14 mouse cellular contexts compared by ENCODE assay signal in genomic region chr6:28841569-28841968, GRCm38 (mm10). TPM values are rescaled to one million over a fixed set of nuclear protein-coding genes. Genes with fewer than 3 reads are reported as not detected.
A peak's percentile ranks its signal among the peaks of the same experiment; 100 is the strongest.
DNase-seq lines count a peak whose midpoint lies in the region; ATAC-seq and TF ChIP-seq lines count a peak whose summit lies in the region.
"Had no signal": no experiment of that assay in that cellular context is flagged by ENCODE, and none has a peak within 500 bp of the region (broad histone marks: within the 10 kb centered on the region; RNA-seq: fewer than 3 reads in every experiment).

No protein-coding gene starts in this region.

- H3K4me2 ChIP-seq in hindbrain, embryonic 15.5 days: no peak overlapping the region
- H3K4me2 ChIP-seq: liver, embryonic 13.5 days had no signal

- H3K4me3 ChIP-seq in left cerebral cortex, adult 2 months: no peak overlapping the region
- no peak overlapping the region for H3K4me3 ChIP-seq in MEL (ENCODE audit: control insufficient read depth in 1 of 2, insufficient read depth in 1 of 2, low read depth in 2 of 2, low read length in 2 of 2)
- H3K4me3 ChIP-seq in hindbrain, embryonic 15.5 days: no peak overlapping the region
- H3K4me3 ChIP-seq: liver, embryonic 13.5 days; megakaryocyte, embryonic 14.5 days had no signal

- TF ChIP-seq CTCF in left cerebral cortex, adult 2 months (IDR thresholded peaks at IDR 0.05): no peak
- no peak for TF ChIP-seq CTCF in MEL (IDR thresholded peaks at IDR 0.05 in 2 of 3, conservative IDR thresholded peaks at IDR 0.05 in 1 of 3; ENCODE audit: control insufficient read depth in 1 of 3, insufficient read depth in 1 of 3, low read depth in 2 of 3, low read length in 3 of 3, poor library complexity in 1 of 3, severe bottlenecking in 1 of 3)
- no peak for TF ChIP-seq CTCF in Patski (IDR thresholded peaks at IDR 0.05)

- intact Hi-C loops in left cerebral cortex, adult 2 months (cut with DNase I): no loop called here
- intact Hi-C loops in left cerebral cortex, postnatal 36 days (cut with DNase I): loop anchor here (5.0 kb wide), 1 partner anchor 106 kb away; no protein-coding TSS in a partner anchor
- intact Hi-C loops in heart, postnatal 10 days (cut with DNase I): no loop called here

- TF ChIP-seq EP300 in MEL (IDR thresholded peaks at IDR 0.05; ENCODE audit: low read depth in 1 of 2, low read length in 2 of 2): no peak

- H3K9me3 ChIP-seq in MEL (replicated peaks; ENCODE audit: insufficient read depth, low read length): no peaks in the 10 kb centered on the region
- no peaks in the 10 kb centered on the region for H3K9me3 ChIP-seq in hindbrain, embryonic 15.5 days
- H3K9me3 ChIP-seq: liver, embryonic 13.5 days; megakaryocyte, embryonic 14.5 days had no signal

- POLR2A ChIA-PET in Patski (lab: Charles Lee): no interaction called here

- in situ Hi-C loops in Patski (cut with MboI; ENCODE audit: low pct_unique_long_range_greater_than_20kb): no loop called here

- ATAC-seq in Patski: peak; percentile 66
- no peak for ATAC-seq in hindbrain, embryonic 15.5 days (ENCODE audit: low FRiP score, low read depth)
- ATAC-seq: intestine, embryonic 16.5 days had no signal

- no peak for TF ChIP-seq RAD21 in MEL (IDR thresholded peaks at IDR 0.05; ENCODE audit: low read depth, low read length)

- H3K9ac ChIP-seq in MEL (ENCODE audit: control insufficient read depth, low read depth, low read length, poor library complexity, severe bottlenecking): no peak overlapping the region
- no peak overlapping the region for H3K9ac ChIP-seq in hindbrain, embryonic 15.5 days
- H3K9ac ChIP-seq: liver, embryonic 13.5 days had no signal

- CTCF ChIA-PET in Patski (lab: Charles Lee): interaction anchor here (1.2 kb wide), 1 partner anchor 15 kb away, joined by 4 read pairs; no protein-coding TSS in a partner anchor

- H3K4me1 ChIP-seq in MEL (ENCODE audit: control insufficient read depth in 1 of 2, insufficient read depth in 2 of 2, low read length in 2 of 2): peaks cover 0 to 6% of the 10 kb centered on the region in 2 experiments; a peak in 3 of 4 replicates
- H3K4me1 ChIP-seq in hindbrain, embryonic 15.5 days (replicated peaks): peaks cover 29% of the 10 kb centered on the region
- H3K4me1 ChIP-seq: liver, embryonic 13.5 days had no signal

- 65% methylated on average over 3 of the region's 3 CpGs for WGBS in hindbrain, embryonic 15.5 days

- no peak for DNase-seq in left cerebral cortex, adult 2 months (ENCODE audit: extremely low spot score in 1 of 2, low spot score in 2 of 2)
- DNase-seq in left cerebral cortex, postnatal 36 days (ENCODE audit: low spot score in 2 of 2): no peak
- DNase-seq in MEL (ENCODE audit: low read depth, low spot score) (peak; percentile 24), Patski (ENCODE audit: low read depth, low spot score) (no peak)
- no peak for DNase-seq in heart, adult 18-20 months
- no peak for DNase-seq in heart, postnatal 10 days
- DNase-seq: cerebellum, postnatal 10 days; gastrocnemius, postnatal 10 days; liver, embryonic 13.5 days had no signal

- peaks cover 2 to 18% of the 10 kb centered on the region in 2 experiments for H3K36me3 ChIP-seq in MEL (ENCODE audit: control insufficient read depth in 1 of 2, insufficient read depth in 2 of 2, low read length in 2 of 2)
- no peaks in the 10 kb centered on the region for H3K36me3 ChIP-seq in hindbrain, embryonic 15.5 days
- H3K36me3 ChIP-seq: liver, embryonic 13.5 days had no signal

- H3K27ac ChIP-seq in left cerebral cortex, adult 2 months: peak overlapping the region; percentile 28; the same call in 1 of the 2 replicates
- no peak overlapping the region for H3K27ac ChIP-seq in MEL (ENCODE audit: control insufficient read depth, low read depth, low read length)
- H3K27ac ChIP-seq in hindbrain, embryonic 15.5 days (replicated peaks): peak overlapping the region; percentile 70
- H3K27ac ChIP-seq: kidney, postnatal 0 days; liver, embryonic 13.5 days had no signal

- TF ChIP-seq POLR2A in MEL (IDR thresholded peaks at IDR 0.05; ENCODE audit: control insufficient read depth in 1 of 2, insufficient read depth in 1 of 2, low read depth in 1 of 2, low read length in 2 of 2, poor library complexity in 1 of 2): no peak

- H3K79me2 ChIP-seq in MEL (ENCODE audit: control insufficient read depth, insufficient read depth, low read length, poor library complexity): no peaks in the 10 kb centered on the region

- H3K27me3 ChIP-seq in MEL (ENCODE audit: control insufficient read depth in 1 of 2, insufficient read depth in 2 of 2, low read length in 2 of 2): no peaks in the 10 kb centered on the region
- H3K27me3 ChIP-seq in Patski: no peaks in the 10 kb centered on the region
- H3K27me3 ChIP-seq in hindbrain, embryonic 15.5 days: no peaks in the 10 kb centered on the region
- H3K27me3 ChIP-seq: CH12.LX; liver, embryonic 13.5 days; megakaryocyte, embryonic 14.5 days had no signal

TF ChIP-seq in MEL, 35 proteins besides CTCF, POLR2A, EP300 and RAD21:
- no peak for TF ChIP-seq MAFK (IDR thresholded peaks at IDR 0.05; ENCODE audit: borderline replicate concordance, low read depth, low read length)
- TF ChIP-seq USF2 (IDR thresholded peaks at IDR 0.05; ENCODE audit: borderline replicate concordance in 1 of 2, insufficient read depth in 1 of 2, low read depth in 1 of 2, low read length in 2 of 2): no peak
- TF ChIP-seq HCFC1 (IDR thresholded peaks at IDR 0.05; ENCODE audit: low read depth, low read length): no peak
- TF ChIP-seq SMC3 (IDR thresholded peaks at IDR 0.05; ENCODE audit: low read depth, low read length): no peak
- no peak for TF ChIP-seq MXI1 (IDR thresholded peaks at IDR 0.05; ENCODE audit: low read depth, low read length)
- no peak for TF ChIP-seq CHD2 (IDR thresholded peaks at IDR 0.05; ENCODE audit: low read length)
- no peak for TF ChIP-seq ZC3H11A (IDR thresholded peaks at IDR 0.05; ENCODE audit: low read depth, low read length)
- TF ChIP-seq ZMIZ1 (IDR thresholded peaks at IDR 0.05; ENCODE audit: low read depth, low read length): no peak
TF ChIP-seq in MEL: peak in this region for 0.

RNA-seq across cellular contexts. Expression of gene Lrrc4, which starts 10.0 kb away (rescaled TPM):
- 100 to 1,000 TPM; 105 to 111 TPM for total RNA-seq in left cerebral cortex, adult 2 months (2021)
- 100 to 1,000 TPM in 1 of 2 experiments, 10 to 100 TPM in 1; 95.8 to 105 TPM for total RNA-seq in left cerebral cortex, postnatal 36 days (2021)
- total RNA-seq in MEL (2012; rRNA removed): 0.12 and 0.23 TPM in 2 replicates
- polyA plus RNA-seq in MEL (2012; ENCODE audit: insufficient read depth in 1 of 2, insufficient read length in 2 of 2, low read depth in 1 of 2, low replicate concordance in 2 of 2, missing spikeins in 1 of 2) (under 1 TPM in 1 of 2 experiments, not detected in 1; 0.07 TPM), Patski (2021) (not detected)
- 6.8 and 7.1 TPM in 2 replicates for polyA plus RNA-seq in hindbrain, embryonic 15.5 days (2015; fragmentation: Nextera tagmentation; extraction: Ambion mirVana)
- under 1 TPM; 0.54 to 0.65 TPM for total RNA-seq in heart, adult 18-20 months (2021)
- total RNA-seq in heart, postnatal 10 days (2021): under 1 TPM; 0.42 to 0.43 TPM

Comparison
In these comparisons a context has a peak if more than half of its experiments do, and no peak if none do; other contexts are left out.
1. RNA of gene Lrrc4, which starts 10.0 kb away (total RNA-seq): 105 to 111 TPM in left cerebral cortex, adult 2 months and 95.8 to 105 TPM in left cerebral cortex, postnatal 36 days; 0.54 to 0.65 TPM in heart, adult 18-20 months, 0.42 to 0.43 TPM in heart, postnatal 10 days and 0.12 to 0.23 TPM in MEL; every median in the first group is over 10 times any median in the second.